Comparison of ENCODE assay signal across 9 mouse cellular contexts in genomic region chr3:152100119-152100818, GRCm38 (mm10).
DNase-seq lines count a peak whose midpoint lies in the region; ATAC-seq and TF ChIP-seq lines count a peak whose summit lies in the region.
"Had no signal": no experiment of that assay in that cellular context is flagged by ENCODE, and none has a peak within 500 bp of the region (broad histone marks: within the 10 kb centered on the region; RNA-seq: fewer than 3 reads in every experiment).

No protein-coding gene starts in this region.

- no peaks in the 10 kb centered on the region; the same call in 1 of the 2 replicates for H3K27me3 ChIP-seq in kidney, embryonic 14.5 days (ENCODE audit: control insufficient read depth, insufficient read depth, low read length)
- H3K27me3 ChIP-seq in kidney, embryonic 15.5 days, result 0 out of 2 replicates have a peak, but pooled peaks cover 6% of the 10 kb centered on the region
- H3K27me3 ChIP-seq in hindbrain, embryonic 15.5 days, result no peaks in the 10 kb centered on the region
- H3K27me3 ChIP-seq in midbrain, postnatal 0 days (ENCODE audit: insufficient read depth, low read length), result no peaks in the 10 kb centered on the region

- no peaks in the 10 kb centered on the region for H3K36me3 ChIP-seq in kidney, embryonic 14.5 days (ENCODE audit: control insufficient read depth, insufficient read depth, low read length)
- H3K36me3 ChIP-seq in kidney, embryonic 15.5 days, result no peaks in the 10 kb centered on the region
- no peaks in the 10 kb centered on the region for H3K36me3 ChIP-seq in hindbrain, embryonic 15.5 days
- H3K36me3 ChIP-seq in midbrain, postnatal 0 days (ENCODE audit: insufficient read depth, low read length), result no peaks in the 10 kb centered on the region

- peak; percentile 24 for DNase-seq in embryo, embryonic 9.5 days (ENCODE audit: extremely low spot score)
- DNase-seq in midbrain, postnatal 0 days (ENCODE audit: low spot score), result peak; percentile 39
- DNase-seq in gastrocnemius, adult 2 months, result no peak
- DNase-seq in kidney, adult 18-20 months, result no peak
- DNase-seq in urinary bladder, adult 18-20 months (ENCODE audit: low spot score in 2 of 2), result no peak
- DNase-seq: cerebellum, adult 9-11 months had no signal

- no peak overlapping the region for H3K4me3 ChIP-seq in kidney, embryonic 14.5 days (ENCODE audit: low read length)
- H3K4me3 ChIP-seq in kidney, embryonic 15.5 days (replicated peaks), result no peak overlapping the region
- peak overlapping the region; percentile 24 for H3K4me3 ChIP-seq in hindbrain, embryonic 15.5 days
- no peak overlapping the region for H3K4me3 ChIP-seq in midbrain, postnatal 0 days (ENCODE audit: low read depth, low read length)
- H3K4me3 ChIP-seq in gastrocnemius, adult 2 months, result no peak overlapping the region

- H3K27ac ChIP-seq in kidney, embryonic 14.5 days (ENCODE audit: low read depth, low read length), result no peak overlapping the region
- H3K27ac ChIP-seq in kidney, embryonic 15.5 days, result no peak overlapping the region
- H3K27ac ChIP-seq in hindbrain, embryonic 15.5 days (replicated peaks), result no peak overlapping the region
- H3K27ac ChIP-seq in midbrain, postnatal 0 days (ENCODE audit: low read depth, low read length), result no peak overlapping the region
- no peak overlapping the region for H3K27ac ChIP-seq in gastrocnemius, adult 2 months

- no peak overlapping the region for H3K4me2 ChIP-seq in kidney, embryonic 14.5 days (replicated peaks; ENCODE audit: low read depth, low read length)
- no peak overlapping the region for H3K4me2 ChIP-seq in kidney, embryonic 15.5 days
- peak overlapping the region; percentile 37 for H3K4me2 ChIP-seq in hindbrain, embryonic 15.5 days
- 0 out of 2 replicates have a peak overlapping the region, but pooled peaks have one; percentile 9 for H3K4me2 ChIP-seq in midbrain, postnatal 0 days (ENCODE audit: low read depth, low read length, poor library complexity, severe bottlenecking)

- intact Hi-C loops in gastrocnemius, adult 2 months (cut with DNase I), result no loop called here

- H3K9ac ChIP-seq in kidney, embryonic 14.5 days (ENCODE audit: low read depth, low read length), result no peak overlapping the region
- no peak overlapping the region for H3K9ac ChIP-seq in kidney, embryonic 15.5 days
- no peak overlapping the region for H3K9ac ChIP-seq in hindbrain, embryonic 15.5 days
- H3K9ac ChIP-seq in midbrain, postnatal 0 days (replicated peaks; ENCODE audit: low read length, poor library complexity, severe bottlenecking), result no peak overlapping the region

- no peaks in the 10 kb centered on the region for H3K4me1 ChIP-seq in kidney, embryonic 14.5 days (ENCODE audit: control insufficient read depth, insufficient read depth, low read length)
- peaks cover 1% of the 10 kb centered on the region for H3K4me1 ChIP-seq in kidney, embryonic 15.5 days
- H3K4me1 ChIP-seq in hindbrain, embryonic 15.5 days (replicated peaks), result peaks cover 5% of the 10 kb centered on the region
- no peaks in the 10 kb centered on the region for H3K4me1 ChIP-seq in midbrain, postnatal 0 days (ENCODE audit: insufficient read depth, low read length)

- TF ChIP-seq CTCF in midbrain, postnatal 0 days (IDR thresholded peaks at IDR 0.05), result no peak
- no peak for TF ChIP-seq CTCF in gastrocnemius, adult 2 months (IDR thresholded peaks at IDR 0.05)

- WGBS in kidney, embryonic 14.5 days, result 46% methylated on average over 11 of the region's 11 CpGs
- 49% methylated on average over 11 of the region's 11 CpGs for WGBS in kidney, embryonic 15.5 days
- 45% methylated on average over 11 of the region's 11 CpGs for WGBS in hindbrain, embryonic 15.5 days
- 49% methylated on average over 11 of the region's 11 CpGs for WGBS in midbrain, postnatal 0 days

- ATAC-seq in kidney, embryonic 14.5 days (ENCODE audit: low FRiP score, low TSS enrichment), result peak; percentile 14; the same call in 1 of the 2 replicates
- no peak; the same call in 1 of the 2 replicates for ATAC-seq in kidney, embryonic 15.5 days (replicated peaks; ENCODE audit: low FRiP score)
- peak; percentile 53 for ATAC-seq in hindbrain, embryonic 15.5 days (ENCODE audit: low FRiP score, low read depth)
- ATAC-seq in midbrain, postnatal 0 days (ENCODE audit: low FRiP score), result peak; percentile 42

- 0 out of 2 replicates have a peak, but pooled peaks cover 3% of the 10 kb centered on the region for H3K9me3 ChIP-seq in kidney, embryonic 14.5 days (ENCODE audit: control insufficient read depth, low read length)
- no peaks in the 10 kb centered on the region for H3K9me3 ChIP-seq in kidney, embryonic 15.5 days (replicated peaks)
- no peaks in the 10 kb centered on the region for H3K9me3 ChIP-seq in hindbrain, embryonic 15.5 days
- no peaks in the 10 kb centered on the region for H3K9me3 ChIP-seq in midbrain, postnatal 0 days (ENCODE audit: low read length)

Comparison
In these comparisons a context has a peak if more than half of its experiments do, and no peak if none do; other contexts are left out.
1. H3K4me2 ChIP-seq: peak in hindbrain, embryonic 15.5 days (single experiment) and midbrain, postnatal 0 days (single experiment); none in kidney, embryonic 14.5 days (single experiment) and kidney, embryonic 15.5 days (single experiment).
2. DNase-seq: peak in embryo, embryonic 9.5 days (single experiment) and midbrain, postnatal 0 days (single experiment); none in gastrocnemius, adult 2 months (single experiment), kidney, adult 18-20 months (single experiment) and urinary bladder, adult 18-20 months (0 of 2).